8 mouse cellular contexts compared by ENCODE assay signal in genomic region chr17:25861704-25862612, GRCm38 (mm10). TPM values are rescaled to one million over a fixed set of nuclear protein-coding genes. Genes with fewer than 3 reads are reported as not detected.
DNase-seq lines count a peak whose midpoint lies in the region; ATAC-seq and TF ChIP-seq lines count a peak whose summit lies in the region.

No protein-coding gene starts in this region.

- H3K4me1 ChIP-seq in heart, embryonic 10.5 days: peaks cover 41% of the 10 kb centered on the region
- H3K4me1 ChIP-seq in forebrain, embryonic 12.5 days: peaks cover 24% of the 10 kb centered on the region
- peaks cover 44% of the 10 kb centered on the region for H3K4me1 ChIP-seq in liver, embryonic 12.5 days

- H3K4me3 ChIP-seq in heart, embryonic 10.5 days: peak overlapping the region; percentile 76
- H3K4me3 ChIP-seq in C2C12 (ENCODE audit: insufficient read depth, poor library complexity, severe bottlenecking): peak overlapping the region; percentile 43
- H3K4me3 ChIP-seq in forebrain, embryonic 12.5 days (replicated peaks): peak overlapping the region; percentile 74
- peak overlapping the region; percentile 69 for H3K4me3 ChIP-seq in liver, embryonic 12.5 days

- H3K4me2 ChIP-seq in forebrain, embryonic 12.5 days: peak overlapping the region; percentile 75
- H3K4me2 ChIP-seq in liver, embryonic 12.5 days: peak overlapping the region; percentile 91

- no peaks in the 10 kb centered on the region for H3K79me2 ChIP-seq in C2C12 (ENCODE audit: control insufficient read depth, insufficient read depth)

- WGBS in heart, embryonic 10.5 days: 13% methylated on average over 6 of the region's 6 CpGs
- 10% methylated on average over 6 of the region's 6 CpGs for WGBS in forebrain, embryonic 12.5 days
- 12% methylated on average over 6 of the region's 6 CpGs for WGBS in liver, embryonic 12.5 days (ENCODE audit: insufficient replicate concordance)

- intact Hi-C loops in heart, postnatal 25 days (cut with DNase I): no loop called here

- H3ac ChIP-seq in C2C12 (ENCODE audit: control insufficient read depth, insufficient read length, low read depth): peak overlapping the region; percentile 81

- H3K9me3 ChIP-seq in heart, embryonic 10.5 days: no peaks in the 10 kb centered on the region
- no peaks in the 10 kb centered on the region for H3K9me3 ChIP-seq in forebrain, embryonic 12.5 days
- H3K9me3 ChIP-seq in liver, embryonic 12.5 days (replicated peaks): no peaks in the 10 kb centered on the region

- H3K36me3 ChIP-seq in heart, embryonic 10.5 days: peaks cover 38% of the 10 kb centered on the region
- H3K36me3 ChIP-seq in C2C12 (ENCODE audit: control insufficient read depth, insufficient read depth): no peaks in the 10 kb centered on the region
- H3K36me3 ChIP-seq in forebrain, embryonic 12.5 days (replicated peaks): no peaks in the 10 kb centered on the region
- H3K36me3 ChIP-seq in liver, embryonic 12.5 days: peaks cover 36% of the 10 kb centered on the region

- 0 out of 2 replicates have a peak, but pooled peaks have one; percentile 33 for ATAC-seq in forebrain, embryonic 12.5 days (ENCODE audit: low FRiP score)
- ATAC-seq in liver, embryonic 12.5 days: peak; percentile 23; the same call in 1 of the 2 replicates

- no peak for DNase-seq in heart, embryonic 10.5 days (ENCODE audit: low spot score)
- DNase-seq in heart, postnatal 25 days (ENCODE audit: low spot score): no peak
- DNase-seq in urinary bladder, adult 18-20 months (ENCODE audit: low spot score in 2 of 2): no peak
- DNase-seq in thymus, postnatal 0 days (ENCODE audit: low spot score): no peak
- DNase-seq in layer of hippocampus, postnatal 10 days (ENCODE audit: low spot score in 2 of 2): no peak

- TF ChIP-seq CTCF in C2C12 (IDR thresholded peaks at IDR 0.05; ENCODE audit: control insufficient read depth, insufficient read depth, insufficient read length): no peak

- no peaks in the 10 kb centered on the region for H3K79me3 ChIP-seq in C2C12 (ENCODE audit: low read depth)

- H3K9ac ChIP-seq in forebrain, embryonic 12.5 days: peak overlapping the region; percentile 76
- H3K9ac ChIP-seq in liver, embryonic 12.5 days: peak overlapping the region; percentile 80

- H3K27me3 ChIP-seq in heart, embryonic 10.5 days (ENCODE audit: insufficient read depth, poor library complexity, severe bottlenecking): no peaks in the 10 kb centered on the region
- no peaks in the 10 kb centered on the region for H3K27me3 ChIP-seq in C2C12 (ENCODE audit: control insufficient read depth, insufficient read depth, insufficient read length)
- 0 out of 2 replicates have a peak, but pooled peaks cover 2% of the 10 kb centered on the region for H3K27me3 ChIP-seq in forebrain, embryonic 12.5 days
- no peaks in the 10 kb centered on the region for H3K27me3 ChIP-seq in liver, embryonic 12.5 days (replicated peaks)

- peak overlapping the region; percentile 92 for H3K27ac ChIP-seq in heart, embryonic 10.5 days
- peak overlapping the region; percentile 85 for H3K27ac ChIP-seq in forebrain, embryonic 12.5 days
- peak overlapping the region; percentile 74 for H3K27ac ChIP-seq in liver, embryonic 12.5 days

TF ChIP-seq in C2C12, 6 proteins besides CTCF, POLR2A, EP300 and RAD21:
- TF ChIP-seq MAX (IDR thresholded peaks at IDR 0.05): no peak
- no peak for TF ChIP-seq CEBPB (IDR thresholded peaks at IDR 0.05; ENCODE audit: low read depth)
- no peak for TF ChIP-seq MYOD1 (IDR thresholded peaks at IDR 0.05; ENCODE audit: control insufficient read depth, insufficient read length, low read depth)
- TF ChIP-seq USF1 (IDR thresholded peaks at IDR 0.05; ENCODE audit: low read depth): no peak
- TF ChIP-seq FOSL1 (IDR thresholded peaks at IDR 0.05; ENCODE audit: insufficient read depth, low read length, poor library complexity, severe bottlenecking): no peak
- TF ChIP-seq MYOG (IDR thresholded peaks at IDR 0.05; ENCODE audit: control insufficient read depth, extremely low read depth, insufficient read length): no peak

RNA-seq across cellular contexts. Expression of gene Wdr90, which starts 0.7 kb away (rescaled TPM):
- 22.4 and 31.7 TPM in 2 replicates for polyA plus RNA-seq in heart, embryonic 10.5 days (2016; fragmentation: Nextera tagmentation; extraction: Ambion mirVana)
- 1 to 10 TPM; 2.8 to 2.9 TPM for total RNA-seq in heart, postnatal 25 days (2021)
- polyA plus RNA-seq in C2C12 (2012; fragmentation: generic; extraction: Trizol): 16.7 TPM
- 38.2 and 41.1 TPM in 2 replicates for polyA plus RNA-seq in forebrain, embryonic 12.5 days (2016; fragmentation: Nextera tagmentation; extraction: Ambion mirVana)
- polyA plus RNA-seq in liver, embryonic 12.5 days (2016; fragmentation: Nextera tagmentation; extraction: Ambion mirVana): 19.5 and 19.6 TPM in 2 replicates
- polyA plus RNA-seq in thymus, postnatal 0 days (2015; fragmentation: Nextera tagmentation; extraction: Ambion mirVana): 9.8 and 10.1 TPM in 2 replicates
- total RNA-seq in layer of hippocampus, postnatal 10 days (2021): 10 to 100 TPM; 25.4 to 37.8 TPM

RNA-seq across cellular contexts. Expression of gene Mcrip2, which starts 6.6 kb away (rescaled TPM):
- 133 and 201 TPM in 2 replicates for polyA plus RNA-seq in heart, embryonic 10.5 days (2016; fragmentation: Nextera tagmentation; extraction: Ambion mirVana)
- total RNA-seq in heart, postnatal 25 days (2021): 100 to 1,000 TPM; 261 to 270 TPM
- 36.3 TPM for polyA plus RNA-seq in C2C12 (2012; fragmentation: generic; extraction: Trizol)
- 7.7 and 9.8 TPM in 2 replicates for polyA plus RNA-seq in forebrain, embryonic 12.5 days (2016; fragmentation: Nextera tagmentation; extraction: Ambion mirVana)
- 68.0 and 70.3 TPM in 2 replicates for polyA plus RNA-seq in liver, embryonic 12.5 days (2016; fragmentation: Nextera tagmentation; extraction: Ambion mirVana)
- polyA plus RNA-seq in thymus, postnatal 0 days (2015; fragmentation: Nextera tagmentation; extraction: Ambion mirVana): 24.1 and 24.5 TPM in 2 replicates
- total RNA-seq in layer of hippocampus, postnatal 10 days (2021): 10 to 100 TPM; 30.6 to 32.6 TPM

RNA-seq across cellular contexts. Expression of gene Mettl26, which starts 12.9 kb away (rescaled TPM):
- polyA plus RNA-seq in heart, embryonic 10.5 days (2016; fragmentation: Nextera tagmentation; extraction: Ambion mirVana): 46.7 and 55.4 TPM in 2 replicates
- 10 to 100 TPM; 13.6 to 14.4 TPM for total RNA-seq in heart, postnatal 25 days (2021)
- 25.0 TPM for polyA plus RNA-seq in C2C12 (2012; fragmentation: generic; extraction: Trizol)
- 51.6 and 55.5 TPM in 2 replicates for polyA plus RNA-seq in forebrain, embryonic 12.5 days (2016; fragmentation: Nextera tagmentation; extraction: Ambion mirVana)
- polyA plus RNA-seq in liver, embryonic 12.5 days (2016; fragmentation: Nextera tagmentation; extraction: Ambion mirVana): 52.3 and 53.5 TPM in 2 replicates
- 43.5 and 47.0 TPM in 2 replicates for polyA plus RNA-seq in thymus, postnatal 0 days (2015; fragmentation: Nextera tagmentation; extraction: Ambion mirVana)
- total RNA-seq in layer of hippocampus, postnatal 10 days (2021): 10 to 100 TPM; 31.7 to 32.7 TPM

RNA-seq across cellular contexts. Expression of gene Rhot2, which starts 17.3 kb away (rescaled TPM):
- 29.0 and 29.8 TPM in 2 replicates for polyA plus RNA-seq in heart, embryonic 10.5 days (2016; fragmentation: Nextera tagmentation; extraction: Ambion mirVana)
- total RNA-seq in heart, postnatal 25 days (2021): 100 to 1,000 TPM; 120 to 125 TPM
- polyA plus RNA-seq in C2C12 (2012; fragmentation: generic; extraction: Trizol): 33.9 TPM
- polyA plus RNA-seq in forebrain, embryonic 12.5 days (2016; fragmentation: Nextera tagmentation; extraction: Ambion mirVana): 20.9 and 23.4 TPM in 2 replicates
- polyA plus RNA-seq in liver, embryonic 12.5 days (2016; fragmentation: Nextera tagmentation; extraction: Ambion mirVana): 15.8 and 17.4 TPM in 2 replicates
- 19.7 and 22.6 TPM in 2 replicates for polyA plus RNA-seq in thymus, postnatal 0 days (2015; fragmentation: Nextera tagmentation; extraction: Ambion mirVana)
- 10 to 100 TPM; 80.3 to 94.8 TPM for total RNA-seq in layer of hippocampus, postnatal 10 days (2021)

RNA-seq across cellular contexts. Expression of gene Wfikkn1, which starts 18.7 kb away (rescaled TPM):
- 0.96 and 3.8 TPM in 2 replicates for polyA plus RNA-seq in heart, embryonic 10.5 days (2016; fragmentation: Nextera tagmentation; extraction: Ambion mirVana)
- total RNA-seq in heart, postnatal 25 days (2021): under 1 TPM; 0.45 to 0.75 TPM
- polyA plus RNA-seq in C2C12 (2012; fragmentation: generic; extraction: Trizol): 0.34 TPM
- polyA plus RNA-seq in forebrain, embryonic 12.5 days (2016; fragmentation: Nextera tagmentation; extraction: Ambion mirVana): 0.66 and 0.79 TPM in 2 replicates
- 0.83 and 0.91 TPM in 2 replicates for polyA plus RNA-seq in liver, embryonic 12.5 days (2016; fragmentation: Nextera tagmentation; extraction: Ambion mirVana)
- polyA plus RNA-seq in thymus, postnatal 0 days (2015; fragmentation: Nextera tagmentation; extraction: Ambion mirVana): 0.46 and 0.51 TPM in 2 replicates
- 1 to 10 TPM; 1.1 to 1.4 TPM for total RNA-seq in layer of hippocampus, postnatal 10 days (2021)
